Mouse (Mus musculus) stomach, postnatal 0 days (tissue): ENCODE data around the gene Pla2g4b. TPM values are rescaled to one million over a fixed set of nuclear protein-coding genes. Genes with fewer than 3 reads are reported as not detected.

Experiments used
- ATAC-seq: fragments of 200-750 bp; cut with Nextera tagmentation; 2 replicates; pipeline ENCODE4 v1.8.0; 2017; ENCODE audit not compliant: low FRiP score, low TSS enrichment
- DNase-seq: peaks from one replicate; pipeline ENCODE4 v3.0.0-alpha.2; 2016; ENCODE audit warnings: low spot score
- H3K27ac ChIP-seq: fragments of 300-500 bp; sonication (generic); replicated peaks from 2 replicates; pipeline ENCODE4 v1.5.1; 2014; ENCODE audit warnings: mild to moderate bottlenecking, control low read depth
- H3K27me3 ChIP-seq: fragments of 300-500 bp; sonication (generic); 2 replicates; pipeline ENCODE4 v1.6.1; 2014; ENCODE audit warnings: low read length; ENCODE audit not compliant: control insufficient read depth, insufficient read depth
- H3K36me3 ChIP-seq: fragments of 300-500 bp; sonication (generic); 2 replicates; pipeline ENCODE4 v1.6.1; 2014; ENCODE audit warnings: low read length, mixed read lengths; ENCODE audit not compliant: control insufficient read depth, insufficient read depth
- H3K4me1 ChIP-seq: fragments of 300-500 bp; sonication (generic); replicated peaks from 2 replicates; pipeline ENCODE4 v1.6.1; 2014; ENCODE audit warnings: antibody characterized with exemption; ENCODE audit not compliant: control insufficient read depth, insufficient read depth
- H3K4me2 ChIP-seq: fragments of 300-500 bp; sonication (generic); replicated peaks from 2 replicates; pipeline ENCODE4 v1.6.1; 2014; ENCODE audit warnings: low read depth, mild to moderate bottlenecking, control low read depth, moderate library complexity
- H3K4me3 ChIP-seq: fragments of 300-500 bp; sonication (generic); 2 replicates; pipeline ENCODE4 v1.5.1; 2014; ENCODE audit warnings: low read depth, low read length, control low read depth
- H3K9ac ChIP-seq: fragments of 300-500 bp; sonication (generic); 2 replicates; pipeline ENCODE4 v1.6.1; 2014; ENCODE audit warnings: mild to moderate bottlenecking, low read length, control low read depth, mixed read lengths
- H3K9me3 ChIP-seq: fragments of 300-500 bp; sonication (generic); 2 replicates; pipeline ENCODE4 v1.6.1; 2016; ENCODE audit warnings: low read length; ENCODE audit not compliant: control insufficient read depth
- CTCF ChIP-seq: IDR thresholded peaks from 2 replicates; pipeline ENCODE4 v1.5.1; 2016; ENCODE audit warnings: antibody characterized with exemption, low read depth, mild to moderate bottlenecking, moderate library complexity
- EP300 ChIP-seq: optimal IDR thresholded peaks from 2 replicates; pipeline ENCODE3; 2016; ENCODE audit warnings: antibody characterized with exemption
- WGBS: fragments of 180-500 bp; shearing (Covaris S2); extraction: QIAGEN DNeasy Blood & Tissue Kit; methylation state at CpG from one replicate; pipeline ENCODE4 v1.1.7; 2014; 5-methylcytosine and 5-hydroxymethylcytosine counted together
- microRNA-seq: library from miRNA; unstranded; fragments of <30 nt; microRNA quantifications from one replicate; pipeline ENCODE4, GENCODE M21; 2016
- polyA plus RNA-seq: library from polyadenylated mRNA; unstranded; fragments of >200 nt; fragmentation: Nextera tagmentation; extraction: Ambion mirVana; gene quantifications from 2 replicates; pipeline ENCODE4 v1.2.1, GENCODE M21; 2015

Gene Pla2g4b
- polyA plus RNA-seq, 1 experiment from 2014 or later: 8.0 TPM

- Histone ChIP-seq H3K36me3 (no peaks in the 10 kb centered on the region), H3K4me3 (no peak overlapping the region), H3K4me1 (peaks cover 3% of the 10 kb centered on the region; the same call in 1 of the 2 replicates), H3K27me3 (no peaks in the 10 kb centered on the region), H3K9ac (no peak overlapping the region), H3K4me2 (no peak overlapping the region), H3K27ac (no peak overlapping the region), H3K9me3 (no peaks in the 10 kb centered on the region)
- TF ChIP-seq CTCF: no peak
- no peak for TF ChIP-seq EP300
- DNase-seq: no peak
- 89% methylated on average over 3 of the region's 3 CpGs for WGBS
- no peak for ATAC-seq
Observed at GRCm38 (mm10) chr2:120086038-120086437, 52.8 kb downstream of the Pla2g4b start.

GRCm38 (mm10) chr2:120087391-120087790 lies 54.2 kb downstream of the Pla2g4b start:
- H3K4me1 ChIP-seq: peaks cover 3% of the 10 kb centered on the region; the same call in 1 of the 2 replicates
- no peak overlapping the region for H3K9ac ChIP-seq
- no peak overlapping the region for H3K4me3 ChIP-seq
- no peaks in the 10 kb centered on the region; the same call in 1 of the 2 replicates for H3K36me3 ChIP-seq
- H3K27me3 ChIP-seq: no peaks in the 10 kb centered on the region
- 74% methylated on average over 3 of the region's 3 CpGs for WGBS
- no peak overlapping the region for H3K4me2 ChIP-seq
- no peak for DNase-seq
- H3K27ac ChIP-seq: no peak overlapping the region
- no peaks in the 10 kb centered on the region for H3K9me3 ChIP-seq
- TF ChIP-seq EP300: no peak
- ATAC-seq: no peak

- Histone ChIP-seq H3K27me3 (no peaks in the 10 kb centered on the region), H3K36me3 (no peaks in the 10 kb centered on the region; the same call in 1 of the 2 replicates), H3K9ac (no peak overlapping the region), H3K4me3 (no peak overlapping the region), H3K4me2 (no peak overlapping the region), H3K27ac (no peak overlapping the region), H3K9me3 (no peaks in the 10 kb centered on the region), H3K4me1 (peaks cover 3% of the 10 kb centered on the region; the same call in 1 of the 2 replicates)
- WGBS: 90% methylated on average over 2 of the region's 2 CpGs
- DNase-seq: no peak
- no peak for ATAC-seq
- TF ChIP-seq EP300 (no peak), CTCF (no peak)
Observed at GRCm38 (mm10) chr2:120087897-120088296, 54.7 kb downstream of the Pla2g4b start.

GRCm38 (mm10) chr2:120090979-120091378 lies 57.8 kb downstream of the Pla2g4b start:
- ATAC-seq (no peak), DNase-seq (no peak)
- H3K27me3 ChIP-seq: no peaks in the 10 kb centered on the region
- no peaks in the 10 kb centered on the region for H3K9me3 ChIP-seq
- no peak overlapping the region for H3K9ac ChIP-seq
- H3K36me3 ChIP-seq: no peaks in the 10 kb centered on the region; the same call in 1 of the 2 replicates
- H3K27ac ChIP-seq: no peak overlapping the region
- WGBS: 88% methylated on average over 17 of the region's 17 CpGs
- no peaks in the 10 kb centered on the region for H3K4me1 ChIP-seq
- no peak overlapping the region for H3K4me2 ChIP-seq
- TF ChIP-seq EP300 (no peak), CTCF (no peak)
- no peak overlapping the region for H3K4me3 ChIP-seq

Small RNA genes within 50 kb of the gene (microRNA-seq; reads per million reads assigned to microRNA genes)
- gene Mir7665: not detected

Other genes with a start within 250 kb of the Pla2g4b start
- 10.1 and 10.4 TPM in 2 replicates for gene Rpap1, start 245.9 kb upstream of the Pla2g4b start, polyA plus RNA-seq
- 20.6 and 22.8 TPM in 2 replicates for gene Tyro3, start 235.7 kb upstream of the Pla2g4b start, polyA plus RNA-seq
- 9.4 TPM in 2 replicates for gene Mga, start 136.2 kb upstream of the Pla2g4b start, polyA plus RNA-seq
- gene Mapkbp1, start 60.7 kb upstream of the Pla2g4b start, polyA plus RNA-seq: 1.1 and 1.3 TPM in 2 replicates
- 11.3 and 12.7 TPM in 2 replicates for gene Jmjd7, start 5.9 kb upstream of the Pla2g4b start, polyA plus RNA-seq
- 4.3 and 5.6 TPM in 2 replicates for gene Gm28042, start 5.9 kb upstream of the Pla2g4b start, polyA plus RNA-seq
- 65.6 and 75.1 TPM in 2 replicates for gene Ehd4, start 121.2 kb downstream of the Pla2g4b start, polyA plus RNA-seq
- 5.8 TPM in 2 replicates for gene Pla2g4e, start 211.9 kb downstream of the Pla2g4b start, polyA plus RNA-seq